In the genomic region with DNA sequence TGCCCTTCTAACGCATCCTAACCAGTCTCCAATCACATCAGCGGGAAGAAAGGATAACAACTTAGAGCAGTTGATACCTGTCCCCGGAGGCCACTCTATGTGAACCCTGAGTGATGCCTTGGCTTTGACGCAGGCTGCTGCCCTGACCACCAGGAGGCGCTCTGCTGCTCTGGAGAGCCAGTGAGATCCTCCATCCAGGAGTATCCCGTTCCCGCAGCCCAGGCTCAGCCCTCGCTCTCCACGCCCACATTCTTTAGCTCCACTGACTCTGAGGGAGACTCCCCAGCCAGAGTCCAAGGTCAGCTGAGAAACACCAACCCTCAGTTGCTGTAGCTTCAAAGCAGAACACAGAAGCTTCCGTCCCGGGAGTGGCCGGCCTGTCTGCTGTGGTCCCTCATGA, we compare ENCODE assay signal across 9 mouse cellular contexts.
DNase-seq lines count a peak whose midpoint lies in the region; ATAC-seq and TF ChIP-seq lines count a peak whose summit lies in the region.
"Had no signal": no experiment of that assay in that cellular context is flagged by ENCODE, and none has a peak within 500 bp of the region (broad histone marks: within the 10 kb centered on the region; RNA-seq: fewer than 3 reads in every experiment).

No protein-coding gene starts in this region.

- no peaks in the 10 kb centered on the region for H3K27me3 ChIP-seq in G1E (ENCODE audit: insufficient read depth, low read length)
- H3K27me3 ChIP-seq in hindbrain, embryonic 14.5 days (ENCODE audit: control insufficient read depth, insufficient read depth, low read length): no peaks in the 10 kb centered on the region
- H3K27me3 ChIP-seq in limb, embryonic 10.5 days (ENCODE audit: low read depth, poor library complexity, severe bottlenecking): no peaks in the 10 kb centered on the region
- H3K27me3 ChIP-seq: lung, embryonic 15.5 days had no signal

- H3K9me3 ChIP-seq in G1E (replicated peaks): peaks cover 85% of the 10 kb centered on the region
- H3K9me3 ChIP-seq in hindbrain, embryonic 14.5 days (ENCODE audit: control insufficient read depth, low read length): 0 out of 2 replicates have a peak, but pooled peaks cover 3% of the 10 kb centered on the region
- no peaks in the 10 kb centered on the region for H3K9me3 ChIP-seq in limb, embryonic 10.5 days (replicated peaks)
- H3K9me3 ChIP-seq: lung, embryonic 15.5 days had no signal

- H3K27ac ChIP-seq in gastrocnemius, adult 2 months: no peak overlapping the region
- H3K27ac ChIP-seq in hindbrain, embryonic 14.5 days: no peak overlapping the region
- H3K27ac ChIP-seq in limb, embryonic 10.5 days: 0 out of 2 replicates have a peak overlapping the region, but pooled peaks have one; percentile 59
- H3K27ac ChIP-seq: lung, embryonic 15.5 days had no signal

- H3K4me2 ChIP-seq in hindbrain, embryonic 14.5 days (replicated peaks): no peak overlapping the region
- H3K4me2 ChIP-seq: lung, embryonic 15.5 days had no signal

- WGBS in hindbrain, embryonic 14.5 days: 10% methylated on average over 12 of the region's 12 CpGs
- 5% methylated on average over 12 of the region's 12 CpGs for WGBS in limb, embryonic 10.5 days

- DNase-seq in gastrocnemius, adult 2 months: peak; percentile 33
- DNase-seq in gastrocnemius, postnatal 25 days: no peak
- DNase-seq in G1E (ENCODE audit: low spot score) (no peak), adipocyte (ENCODE audit: low spot score) (no peak)
- DNase-seq in embryo, embryonic 10.5 days (ENCODE audit: low spot score): peak; percentile 89
- peak; percentile 64 for DNase-seq in hindbrain, embryonic 14.5 days (ENCODE audit: low spot score)
- peak; percentile 90 for DNase-seq in limb, embryonic 10.5 days (ENCODE audit: low spot score)
- DNase-seq in ovary, postnatal 10 days (ENCODE audit: low spot score): peak; percentile 7

- no peaks in the 10 kb centered on the region for H3K36me3 ChIP-seq in G1E (replicated peaks)
- no peaks in the 10 kb centered on the region for H3K36me3 ChIP-seq in hindbrain, embryonic 14.5 days (replicated peaks; ENCODE audit: control insufficient read depth, insufficient read depth)
- H3K36me3 ChIP-seq in limb, embryonic 10.5 days: no peaks in the 10 kb centered on the region
- H3K36me3 ChIP-seq: lung, embryonic 15.5 days had no signal

- H3K4me1 ChIP-seq in G1E (ENCODE audit: insufficient read depth, low read depth, low read length): no peaks in the 10 kb centered on the region
- H3K4me1 ChIP-seq in hindbrain, embryonic 14.5 days (replicated peaks; ENCODE audit: control insufficient read depth, insufficient read depth, low read length): no peaks in the 10 kb centered on the region
- peaks cover 11% of the 10 kb centered on the region for H3K4me1 ChIP-seq in limb, embryonic 10.5 days
- H3K4me1 ChIP-seq: lung, embryonic 15.5 days had no signal

- intact Hi-C loops in gastrocnemius, adult 2 months (cut with DNase I): no loop called here

- ATAC-seq in G1E (ENCODE audit: extremely low read depth, insufficient number of reproducible peaks, low FRiP score, poor library complexity, severe bottlenecking): no peak
- ATAC-seq in hindbrain, embryonic 14.5 days (ENCODE audit: low FRiP score): no peak; the same call in 1 of the 2 replicates

- no peak overlapping the region for H3K4me3 ChIP-seq in gastrocnemius, adult 2 months
- peak overlapping the region; percentile 3; the same call in 1 of the 2 replicates for H3K4me3 ChIP-seq in G1E (ENCODE audit: low read depth, low read length)
- no peak overlapping the region for H3K4me3 ChIP-seq in hindbrain, embryonic 14.5 days (replicated peaks; ENCODE audit: low read length)
- no peak overlapping the region for H3K4me3 ChIP-seq in limb, embryonic 10.5 days
- H3K4me3 ChIP-seq: lung, embryonic 15.5 days had no signal

- no peak overlapping the region for H3K9ac ChIP-seq in hindbrain, embryonic 14.5 days
- H3K9ac ChIP-seq: lung, embryonic 15.5 days had no signal

- TF ChIP-seq CTCF in gastrocnemius, adult 2 months (IDR thresholded peaks at IDR 0.05): peak; percentile 58
- no peak for TF ChIP-seq CTCF in G1E (IDR thresholded peaks at IDR 0.05; ENCODE audit: low read depth, low read length)

Comparison
In these comparisons a context has a peak if more than half of its experiments do, and no peak if none do; other contexts are left out.
1. DNase-seq: peak in gastrocnemius, adult 2 months (single experiment), embryo, embryonic 10.5 days (single experiment), hindbrain, embryonic 14.5 days (single experiment), limb, embryonic 10.5 days (single experiment) and ovary, postnatal 10 days (single experiment); none in gastrocnemius, postnatal 25 days (single experiment), G1E (single experiment) and adipocyte (single experiment).